Comparison of ENCODE assay signal across 7 mouse cellular contexts in the genomic region with DNA sequence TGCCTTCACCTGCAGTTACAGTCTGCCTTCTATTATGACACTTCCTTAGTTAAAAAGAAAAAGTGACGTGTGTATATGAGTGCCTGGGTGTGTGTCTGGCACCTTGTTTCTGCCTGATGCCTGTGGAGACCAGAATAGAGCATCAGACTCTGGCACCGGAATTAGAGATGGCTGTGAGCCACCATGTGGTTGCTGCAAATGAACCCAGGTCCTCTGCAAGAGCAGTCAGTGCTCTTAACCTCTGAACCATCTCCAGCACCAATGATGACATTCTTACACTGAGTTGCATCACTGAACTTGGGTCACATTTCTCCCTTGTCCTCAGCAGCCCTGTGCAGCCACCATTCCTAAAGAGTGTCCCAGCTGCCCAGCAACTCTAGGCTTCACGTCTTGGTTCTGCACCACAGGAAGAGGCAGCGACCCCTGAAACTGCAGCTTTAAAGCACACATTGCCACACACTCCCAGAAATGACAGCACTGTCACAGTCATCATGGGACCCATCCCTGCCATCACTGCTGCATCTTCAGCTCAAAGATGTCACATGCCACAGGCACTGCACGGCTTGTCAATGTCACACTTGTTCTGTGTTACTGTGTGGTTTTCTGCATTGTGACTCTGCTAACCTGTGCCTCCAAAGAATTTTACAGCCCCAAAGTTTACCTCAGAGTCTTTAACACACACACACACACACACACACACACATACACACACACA. TPM values are rescaled to one million over a fixed set of nuclear protein-coding genes. Genes with fewer than 3 reads are reported as not detected.
DNase-seq lines count a peak whose midpoint lies in the region; ATAC-seq lines count a peak whose summit lies in the region.

No protein-coding gene starts in this region.

- no peak overlapping the region for H3K4me2 ChIP-seq in kidney, embryonic 15.5 days

- peaks cover 19% of the 10 kb centered on the region for H3K4me1 ChIP-seq in kidney, embryonic 15.5 days

- 55% methylated on average over 5 of the region's 5 CpGs for WGBS in kidney, embryonic 15.5 days

- ATAC-seq in kidney, embryonic 15.5 days (replicated peaks; ENCODE audit: low FRiP score): peak; percentile 50; the same call in 1 of the 2 replicates
- peak; percentile 71 for ATAC-seq in megakaryocyte, adult 5-6 weeks (ENCODE audit: poor library complexity, severe bottlenecking)

- no peaks in the 10 kb centered on the region for H3K27me3 ChIP-seq in kidney, embryonic 15.5 days

- no peak overlapping the region for H3K4me3 ChIP-seq in kidney, embryonic 15.5 days (replicated peaks)

- no peak for DNase-seq in kidney, adult 11 months
- peak; percentile 54 for DNase-seq in adrenal gland, adult 8-10 months
- peak; percentile 50 to 58 for DNase-seq in heart, postnatal 10 days
- no peak for DNase-seq in spleen, postnatal 10 days (ENCODE audit: low spot score in 2 of 2)
- no peak for DNase-seq in c-Kit-positive CD71-positive TER-119-positive erythroid progenitor cells, embryonic 14.5 days (ENCODE audit: low spot score)

- no peaks in the 10 kb centered on the region for H3K36me3 ChIP-seq in kidney, embryonic 15.5 days

- intact Hi-C loops in heart, postnatal 10 days (cut with DNase I): no loop called here

- no peaks in the 10 kb centered on the region for H3K9me3 ChIP-seq in kidney, embryonic 15.5 days (replicated peaks)

- no peak overlapping the region for H3K9ac ChIP-seq in kidney, embryonic 15.5 days

- no peak overlapping the region for H3K27ac ChIP-seq in kidney, embryonic 15.5 days

RNA-seq across cellular contexts. Expression of a gene that starts 13.2 kb away (rescaled TPM):
- 4.5 and 5.9 TPM in 2 replicates for polyA plus RNA-seq in kidney, embryonic 15.5 days (2015; fragmentation: Nextera tagmentation; extraction: Ambion mirVana)
- total RNA-seq in adrenal gland, adult 8-10 months (2022): 10 to 100 TPM; 27.3 to 31.7 (median 29.4) TPM
- total RNA-seq in heart, postnatal 10 days (2021): 1 to 10 TPM; 4.0 to 4.1 TPM
- 67.9 and 68.9 TPM in 2 replicates for total RNA-seq in megakaryocyte, adult 5-6 weeks (2015)
- 61.6 and 62.9 TPM in 2 replicates for total RNA-seq in megakaryocyte, adult 5-6 weeks (2017)

Comparison
In these comparisons a context has a peak if more than half of its experiments do, and no peak if none do; other contexts are left out.
1. DNase-seq: peak in adrenal gland, adult 8-10 months (single experiment) and heart, postnatal 10 days (2 of 2); none in kidney, adult 11 months (single experiment), spleen, postnatal 10 days (0 of 2) and c-Kit-positive CD71-positive TER-119-positive erythroid progenitor cells, embryonic 14.5 days (single experiment).
2. RNA of a gene that starts 13.2 kb away (total RNA-seq): 61.6 to 68.9 TPM in megakaryocyte, adult 5-6 weeks and 27.3 to 31.7 TPM in adrenal gland, adult 8-10 months; 4.0 to 4.1 TPM in heart, postnatal 10 days; every median in the first group is over 4 times any median in the second.